Mouse (Mus musculus) cerebellum, adult 2 months (tissue): Measurements from ENCODE around the gene Lmx1b.

ENCODE experiments used
- CTCF ChIP-seq: fragments of 200-500 bp; IDR thresholded peaks from 2 replicates; pipeline ENCODE4 v1.5.1; 2011; ENCODE audit warnings: low read depth, mild to moderate bottlenecking, control low read depth, low read length, moderate library complexity, borderline replicate concordance; ENCODE audit not compliant: insufficient read depth
- POLR2A ChIP-seq: fragments of 200-500 bp; IDR thresholded peaks from 2 replicates; pipeline ENCODE4 v1.6.1; 2011; ENCODE audit warnings: low read length, control low read depth, borderline replicate concordance; ENCODE audit not compliant: insufficient read depth

- TF ChIP-seq CTCF (no peak), POLR2A (no peak)
Observed at GRCm38 (mm10) chr2:33645538-33646282, 5.4 kb upstream of the Lmx1b start.
